Mouse (Mus musculus) liver, embryonic 12.5 days (tissue): ENCODE measurements around the gene Dhrs13. TPM values are rescaled to one million over a fixed set of nuclear protein-coding genes. Genes with fewer than 3 reads are reported as not detected.
A peak's percentile ranks its signal among the peaks of the same experiment; 100 is the strongest.
"Not testable (repeated sequence)": the region's sequence is repeated elsewhere in the genome, so short reads cannot be mapped to it uniquely, and the experiment has no call there.

ENCODE experiments used
- ATAC-seq: fragments of 200-750 bp; cut with Nextera tagmentation; 2 replicates; pipeline ENCODE4 v1.8.0; 2017; ENCODE audit warnings: moderate number of reproducible peaks, mild to moderate bottlenecking, moderate library complexity
- H3K27ac ChIP-seq: fragments of 300-500 bp; sonication (generic); 2 replicates; pipeline ENCODE4 v1.5.1; 2016; ENCODE audit warnings: mild to moderate bottlenecking
- H3K27me3 ChIP-seq: fragments of 300-500 bp; sonication (generic); replicated peaks from 2 replicates; pipeline ENCODE4 v1.6.1; 2016; ENCODE audit warnings: mild to moderate bottlenecking, moderate library complexity
- H3K36me3 ChIP-seq: fragments of 300-500 bp; sonication (generic); 2 replicates; pipeline ENCODE4 v1.6.1; 2016; ENCODE audit warnings: mild to moderate bottlenecking, moderate library complexity
- H3K4me1 ChIP-seq: fragments of 300-500 bp; sonication (generic); 2 replicates; pipeline ENCODE4 v1.6.1; 2016
- H3K4me2 ChIP-seq: fragments of 300-500 bp; sonication (generic); 2 replicates; pipeline ENCODE4 v1.6.1; 2016; ENCODE audit warnings: mild to moderate bottlenecking, moderate library complexity
- H3K4me3 ChIP-seq: fragments of 300-500 bp; sonication (generic); 2 replicates; pipeline ENCODE4 v1.5.1; 2016; ENCODE audit warnings: mild to moderate bottlenecking, moderate library complexity
- H3K9ac ChIP-seq: fragments of 300-500 bp; sonication (generic); 2 replicates; pipeline ENCODE4 v1.6.1; 2016; ENCODE audit warnings: mild to moderate bottlenecking, moderate library complexity
- H3K9me3 ChIP-seq: fragments of 300-500 bp; sonication (generic); replicated peaks from 2 replicates; pipeline ENCODE4 v1.6.1; 2016; ENCODE audit warnings: mild to moderate bottlenecking, moderate library complexity
- WGBS: fragments of 180-500 bp; shearing (Covaris S2); methylation state at CpG from one replicate; pipeline ENCODE4 v1.1.7; 2016; ENCODE audit not compliant: insufficient replicate concordance; 5-methylcytosine and 5-hydroxymethylcytosine counted together
- polyA plus RNA-seq: library from polyadenylated mRNA; unstranded; fragments of >200 nt; fragmentation: Nextera tagmentation; extraction: Ambion mirVana; gene quantifications from 2 replicates; pipeline ENCODE4 v1.2.1, GENCODE M21; 2016

Gene Dhrs13
- polyA plus RNA-seq, 1 experiment from 2014 or later = 26.4 TPM

- no peak overlapping the region for H3K9ac ChIP-seq
- ATAC-seq = no peak
- H3K4me1 ChIP-seq = no peaks in the 10 kb centered on the region
- 76% methylated on average over 8 of the region's 8 CpGs for WGBS
- H3K9me3 ChIP-seq = no peaks in the 10 kb centered on the region
- no peak overlapping the region for H3K27ac ChIP-seq
- no peak overlapping the region for H3K4me2 ChIP-seq
- no peak overlapping the region for H3K4me3 ChIP-seq
- H3K27me3 ChIP-seq = no peaks in the 10 kb centered on the region
- H3K36me3 ChIP-seq = peaks cover 97% of the 10 kb centered on the region
Observed at GRCm38 (mm10) chr11:78023607-78024006, 8.5 kb upstream of the Dhrs13 start.

GRCm38 (mm10) chr11:78029240-78029639 is 2.8 kb upstream of the Dhrs13 start:
- Histone ChIP-seq H3K9ac (no peak overlapping the region; the same call in 1 of the 2 replicates), H3K27me3 (no peaks in the 10 kb centered on the region), H3K4me1 (peaks cover 45% of the 10 kb centered on the region), H3K36me3 (peaks cover 70% of the 10 kb centered on the region), H3K27ac (no peak overlapping the region; the same call in none of the 2 replicates), H3K4me3 (no peak overlapping the region), H3K4me2 (no peak overlapping the region), H3K9me3 (no peaks in the 10 kb centered on the region)
- 91% methylated on average over 8 of the region's 8 CpGs for WGBS
- ATAC-seq = no peak

DNA sequence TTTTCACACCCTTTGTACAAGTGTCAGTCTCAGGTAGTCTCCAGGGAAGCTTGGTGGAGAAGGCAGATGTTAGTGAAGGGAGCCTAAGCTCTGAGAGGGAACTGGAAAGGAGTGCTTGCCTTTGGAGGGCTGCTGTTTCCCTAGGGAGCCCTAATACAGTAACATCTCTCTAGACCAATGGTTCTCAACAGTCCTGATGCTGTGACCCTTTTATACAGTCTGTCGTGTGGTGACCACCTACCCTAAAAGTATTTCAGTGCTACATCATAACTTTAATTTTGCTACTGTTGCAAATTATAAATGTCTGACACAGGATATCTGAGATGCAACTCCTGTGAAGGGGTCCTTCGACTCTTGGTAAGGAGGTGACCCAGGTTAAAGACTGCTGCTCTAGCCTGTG is 1.5 kb upstream of the Dhrs13 start:
- Histone ChIP-seq H3K36me3 (peaks cover 71% of the 10 kb centered on the region), H3K9me3 (no peaks in the 10 kb centered on the region), H3K4me2 (peak overlapping the region; percentile 97), H3K4me1 (peaks cover 54% of the 10 kb centered on the region), H3K27me3 (no peaks in the 10 kb centered on the region), H3K9ac (peak overlapping the region; percentile 89), H3K27ac (peak overlapping the region; percentile 53; the same call in 1 of the 2 replicates), H3K4me3 (peak overlapping the region; percentile 80; the same call in 1 of the 2 replicates)
- no peak for ATAC-seq
- 65% methylated on average over 2 of the region's 2 CpGs for WGBS

DNA sequence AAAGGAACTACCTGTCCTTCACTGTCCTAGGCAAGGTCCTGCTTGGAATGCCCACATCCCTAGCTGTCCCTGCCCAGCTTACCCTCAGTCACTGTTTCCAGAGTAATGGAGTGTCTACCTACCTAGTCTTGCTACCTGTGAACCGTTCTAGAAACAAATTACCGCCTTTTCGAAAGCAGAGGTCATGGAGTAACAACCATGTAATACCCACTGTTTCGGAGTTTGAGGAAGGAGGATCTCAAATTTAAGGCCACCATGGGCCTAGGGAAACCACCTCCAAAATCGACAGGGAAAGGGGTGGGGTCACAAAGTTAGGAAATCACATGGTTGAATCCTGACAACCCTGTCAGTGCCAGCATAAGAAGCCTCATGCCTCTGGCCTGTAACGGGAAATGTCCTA is 691 bp upstream of the Dhrs13 start:
- Histone ChIP-seq H3K4me2 (peak overlapping the region; percentile 97), H3K4me3 (peak overlapping the region; percentile 80), H3K9me3 (no peaks in the 10 kb centered on the region), H3K36me3 (peaks cover 69% of the 10 kb centered on the region), H3K9ac (peak overlapping the region; percentile 89), H3K4me1 (peaks cover 56% of the 10 kb centered on the region), H3K27ac (peak overlapping the region; percentile 92), H3K27me3 (no peaks in the 10 kb centered on the region)
- 48% methylated on average over 6 of the region's 6 CpGs for WGBS
- ATAC-seq = no peak

- peak overlapping the region; percentile 97 for H3K4me2 ChIP-seq
- H3K4me3 ChIP-seq = peak overlapping the region; percentile 80
- H3K4me1 ChIP-seq = peaks cover 71% of the 10 kb centered on the region
- peaks cover 66% of the 10 kb centered on the region for H3K36me3 ChIP-seq
- peak overlapping the region; percentile 89 for H3K9ac ChIP-seq
- 16% methylated on average over 5 of the region's 5 CpGs for WGBS
- H3K9me3 ChIP-seq = no peaks in the 10 kb centered on the region
- H3K27me3 ChIP-seq = no peaks in the 10 kb centered on the region
- ATAC-seq = no peak
- peak overlapping the region; percentile 92 for H3K27ac ChIP-seq
Observed at GRCm38 (mm10) chr11:78032809-78033195, 722 bp downstream of the Dhrs13 start.

- Histone ChIP-seq H3K27me3 (no peaks in the 10 kb centered on the region), H3K36me3 (peaks cover 57% of the 10 kb centered on the region), H3K9me3 (no peaks in the 10 kb centered on the region), H3K4me2 (peak overlapping the region; percentile 97), H3K27ac (peak overlapping the region; percentile 46), H3K9ac (peak overlapping the region; percentile 89; the same call in 1 of the 2 replicates), H3K4me1 (peaks cover 82% of the 10 kb centered on the region), H3K4me3 (peak overlapping the region; percentile 80)
- ATAC-seq = no peak
- 91% methylated on average over 23 of the region's 23 CpGs for WGBS
Observed at GRCm38 (mm10) chr11:78033931-78034617, 2.0 kb downstream of the Dhrs13 start.

- no peaks in the 10 kb centered on the region for H3K9me3 ChIP-seq
- H3K9ac ChIP-seq = peak overlapping the region; percentile 86; the same call in 1 of the 2 replicates
- no peak for ATAC-seq
- WGBS = 82% methylated on average over 10 of the region's 10 CpGs
- no peaks in the 10 kb centered on the region for H3K27me3 ChIP-seq
- peaks cover 69% of the 10 kb centered on the region for H3K36me3 ChIP-seq
- H3K4me3 ChIP-seq = peak overlapping the region; percentile 78; the same call in 1 of the 2 replicates
- H3K4me1 ChIP-seq = peaks cover 73% of the 10 kb centered on the region
- peak overlapping the region; percentile 95 for H3K4me2 ChIP-seq
- peak overlapping the region; percentile 90 for H3K27ac ChIP-seq
Observed at GRCm38 (mm10) chr11:78036791-78037190, 4.7 kb downstream of the Dhrs13 start.

- Histone ChIP-seq H3K27ac (peak within 1 kb of the TSS; percentile 90), H3K4me1 (peaks cover 65% of the 10 kb centered on the region), H3K36me3 (peaks cover 80% of the 10 kb centered on the region), H3K9ac (peak within 1 kb of the TSS; percentile 86), H3K9me3 (0 out of 2 replicates have a peak, but pooled peaks cover 6% of the 10 kb centered on the region), H3K4me3 (peak within 1 kb of the TSS; percentile 78), H3K4me2 (peak within 1 kb of the TSS; percentile 95), H3K27me3 (no peaks in the 10 kb centered on the region)
- peak; percentile 82 for ATAC-seq
- 4% methylated on average over 55 of the region's 55 CpGs for WGBS
Observed at GRCm38 (mm10) chr11:78037831-78038752, 6.0 kb downstream of the Dhrs13 start, which contains the start of gene Flot2. Flot2 (plus strand) TSS chr11:78037931.

GRCm38 (mm10) chr11:78040878-78041277 is 8.8 kb downstream of the Dhrs13 start:
- no peak overlapping the region for H3K4me3 ChIP-seq
- no peak overlapping the region for H3K27ac ChIP-seq
- H3K4me2 ChIP-seq = no peak overlapping the region
- 0 out of 2 replicates have a peak, but pooled peaks cover 6% of the 10 kb centered on the region for H3K9me3 ChIP-seq
- H3K36me3 ChIP-seq = peaks cover 56% of the 10 kb centered on the region
- 46% methylated on average over 2 of the region's 2 CpGs for WGBS
- H3K27me3 ChIP-seq = no peaks in the 10 kb centered on the region
- no peak overlapping the region for H3K9ac ChIP-seq
- H3K4me1 ChIP-seq = peaks cover 48% of the 10 kb centered on the region
- ATAC-seq = no peak

- not testable (repeated sequence) for ATAC-seq, H3K27me3 ChIP-seq, H3K9ac ChIP-seq, H3K4me2 ChIP-seq, H3K27ac ChIP-seq, H3K4me3 ChIP-seq, H3K9me3 ChIP-seq
- H3K4me1 ChIP-seq = peaks cover 36% of the 10 kb centered on the region
- H3K36me3 ChIP-seq = peaks cover 50% of the 10 kb centered on the region
- 82% methylated on average over 4 of the region's 4 CpGs for WGBS
Observed at GRCm38 (mm10) chr11:78042290-78042870, 10.3 kb downstream of the Dhrs13 start.

DNA sequence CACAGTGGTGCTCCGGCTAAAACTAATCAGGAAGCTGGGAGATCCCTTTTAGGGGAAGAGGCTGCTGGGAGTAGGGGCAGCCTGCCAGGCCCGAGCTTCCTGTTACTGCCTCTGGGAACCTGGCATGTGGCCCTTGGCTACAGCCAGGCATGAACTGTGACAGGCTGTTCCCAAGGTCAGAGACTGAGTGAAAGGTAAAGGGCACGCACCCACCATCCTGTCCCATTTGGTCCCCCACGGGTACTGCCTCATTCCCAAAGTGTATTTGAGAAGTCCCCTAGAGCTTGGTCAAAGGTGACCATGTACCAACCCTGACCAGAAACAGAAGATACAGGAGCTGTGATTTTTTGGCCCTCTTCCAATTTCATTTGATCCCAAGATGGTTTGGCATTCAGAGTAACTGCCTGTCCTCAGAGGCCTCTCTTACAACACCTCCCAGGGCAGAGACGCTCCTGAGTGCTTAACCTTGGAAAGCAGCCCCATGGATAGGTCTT is 12.7 kb downstream of the Dhrs13 start:
- ATAC-seq = no peak
- WGBS = 76% methylated on average over 5 of the region's 5 CpGs

More for the DNA sequence above, 12.7 kb downstream of the Dhrs13 start:
- Histone ChIP-seq H3K9ac (no peak overlapping the region), H3K4me2 (no peak overlapping the region), H3K4me3 (no peak overlapping the region), H3K27ac (no peak overlapping the region), H3K27me3 (no peaks in the 10 kb centered on the region), H3K4me1 (peaks cover 13% of the 10 kb centered on the region), H3K36me3 (peaks cover 46% of the 10 kb centered on the region), H3K9me3 (0 out of 2 replicates have a peak, but pooled peaks cover 6% of the 10 kb centered on the region)
